Mouse (Mus musculus): ENCODE measurements around the gene Bid.

DNA sequence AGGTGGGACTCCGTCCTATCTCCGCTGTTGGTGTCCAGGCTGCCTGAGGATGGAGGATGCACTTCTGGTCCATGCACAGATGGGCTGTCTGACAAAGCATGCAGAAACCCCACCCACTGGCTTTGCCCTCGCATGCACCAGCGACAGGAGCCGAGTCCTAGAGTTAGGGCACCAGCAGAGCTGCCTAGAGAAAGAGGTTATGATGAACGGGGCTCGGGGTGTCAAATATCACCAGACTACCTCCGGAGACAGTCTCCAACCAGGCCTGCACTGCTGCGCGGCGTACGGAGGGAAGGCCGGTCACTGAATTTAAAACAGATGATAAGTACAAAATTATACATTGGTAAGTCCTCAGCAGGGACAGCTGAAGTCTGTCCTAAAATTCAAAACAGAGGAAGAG, 49.2 kb upstream of the Bid start:
- TF ChIP-seq GATA1 (IDR thresholded peaks at IDR 0.05; ENCODE audit: low read length) (no peak), TAL1 (IDR thresholded peaks at IDR 0.05; ENCODE audit: low read length) (no peak)
